Mouse (Mus musculus) gastrocnemius, adult 18-20 months (tissue): ENCODE data around the gene Dnajc7. TPM values are rescaled to one million over a fixed set of nuclear protein-coding genes. Genes with fewer than 3 reads are reported as not detected.
"Not testable (repeated sequence)": the region's sequence is repeated elsewhere in the genome, so short reads cannot be mapped to it uniquely, and the experiment has no call there.

Experiments used
- DNase-seq: peaks from one replicate; pipeline ENCODE4 v3.0.0; 2021; ENCODE audit warnings: low spot score
- total RNA-seq, 2 experiments: library from RNA; stranded (reverse); gene quantifications; 2 replicates each; pipeline ENCODE4 v1.2.3; 2021

Gene Dnajc7
- total RNA-seq, 2 experiments from 2014 or later: 81.1 to 111 TPM

DNA sequence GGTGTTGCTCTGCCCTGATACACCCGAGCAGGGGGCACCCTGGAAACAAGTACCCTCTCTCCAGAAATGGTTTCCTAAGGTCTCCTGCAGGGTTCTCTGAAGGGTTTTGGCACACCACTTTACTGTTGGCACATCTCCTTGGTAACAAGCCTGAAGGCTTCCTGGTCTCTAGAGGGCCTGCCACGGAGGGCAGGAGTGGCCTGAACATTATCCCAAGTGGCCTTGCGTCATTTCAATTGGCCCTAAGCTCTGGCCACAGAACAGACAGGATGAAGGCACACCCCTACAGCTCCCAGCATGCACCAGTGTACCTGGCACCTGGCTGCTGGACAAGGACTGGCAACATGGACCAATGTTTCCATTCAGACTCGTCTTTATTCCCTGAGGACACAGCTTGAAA, 67.1 kb downstream of the Dnajc7 start:
- DNase-seq: no peak

GRCm38 (mm10) chr11:100550101-100550500, 69.9 kb downstream of the Dnajc7 start:
- no peak for DNase-seq

GRCm38 (mm10) chr11:100549466-100549865, 70.5 kb downstream of the Dnajc7 start:
- no peak for DNase-seq

- no peak for DNase-seq
These were observed 71.8 kb downstream of the Dnajc7 start for GRCm38 (mm10) chr11:100548141-100548540.

DNA sequence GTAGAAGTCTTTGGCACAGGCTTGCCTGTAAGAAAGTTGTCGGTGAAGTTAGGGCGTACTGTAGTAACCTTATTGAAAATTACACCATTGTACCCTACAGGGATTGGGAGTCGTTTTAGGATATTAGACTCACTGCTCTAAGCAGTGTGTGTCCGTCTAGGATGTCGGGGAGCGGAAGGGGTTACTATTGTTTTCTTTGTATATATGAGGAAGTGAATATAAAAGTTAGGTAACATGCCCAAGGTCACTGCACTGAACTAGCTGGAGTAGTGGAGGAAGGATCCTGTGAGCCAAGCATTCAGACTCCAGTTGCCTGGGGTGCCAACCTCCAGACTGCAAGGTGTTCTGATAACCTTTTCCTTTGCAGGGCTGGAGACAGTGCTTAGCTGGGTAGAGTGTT, 73.0 kb downstream of the Dnajc7 start:
- no peak for DNase-seq

DNA sequence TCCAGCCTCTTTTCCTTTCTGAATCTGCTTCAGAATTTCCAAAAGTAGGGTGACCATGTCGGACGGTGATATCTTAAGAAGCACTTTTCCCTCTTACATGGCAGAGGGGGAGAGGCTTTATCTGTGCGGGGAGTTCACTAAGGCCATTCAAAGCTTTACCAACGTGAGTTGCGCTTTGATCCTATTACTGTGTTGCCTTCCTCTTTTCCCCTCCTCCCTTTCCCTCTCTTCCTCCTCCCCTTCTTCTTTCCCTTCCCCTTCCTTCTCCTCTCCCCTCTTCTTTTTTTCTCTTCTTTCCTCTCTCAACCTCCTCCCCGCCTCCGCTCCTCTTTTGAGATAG, 74.3 kb downstream of the Dnajc7 start:
- DNase-seq: no peak

DNA sequence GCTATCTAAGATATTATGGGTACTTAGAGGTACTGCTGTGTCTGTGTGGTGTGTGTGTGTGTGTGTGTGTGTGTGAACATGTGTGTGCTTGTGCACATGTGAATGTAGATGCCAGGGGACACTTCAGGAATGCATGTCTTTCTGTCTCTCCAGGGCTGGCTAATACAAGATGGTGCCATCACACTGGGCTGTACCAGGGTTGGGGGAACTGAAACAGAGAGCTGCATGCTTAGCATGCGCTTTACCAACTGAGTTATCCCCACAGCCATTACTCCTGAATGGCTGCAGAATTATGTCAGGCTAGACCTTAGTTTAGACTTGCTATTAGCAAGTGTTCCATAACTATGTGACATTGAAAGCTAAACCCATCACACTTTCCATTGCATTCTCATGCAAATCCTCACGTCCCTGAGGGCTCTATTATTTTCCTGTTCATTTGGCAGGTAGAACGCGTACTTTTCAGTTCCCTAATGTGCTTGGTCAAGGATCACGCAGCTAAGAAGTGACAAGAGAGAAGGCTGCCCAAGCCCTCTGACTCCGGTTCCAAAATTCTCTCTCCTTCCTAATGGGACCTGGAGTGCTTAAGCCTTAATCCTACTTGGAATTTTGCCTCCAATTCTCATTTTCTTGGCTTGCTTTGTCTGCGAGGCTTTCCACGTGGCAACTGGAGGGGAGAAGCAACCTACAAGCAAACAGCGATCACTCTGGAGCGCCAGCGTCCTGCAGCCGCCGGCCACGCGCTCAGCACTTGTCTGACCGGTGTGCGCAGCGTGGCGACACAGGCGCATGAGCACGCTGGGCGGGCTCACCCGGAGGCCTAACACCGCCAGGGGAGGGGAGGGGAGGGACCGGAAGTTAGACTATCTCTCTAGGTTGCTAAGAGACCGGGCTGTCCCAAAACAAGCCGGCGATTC, 74.9 kb downstream of the Dnajc7 start, which contains the start of gene Ttc25:
Gene Ttc25 (plus strand): TSS at position 776 of the 914 bp plus-strand sequence.
- DNase-seq: peak; percentile 90

DNA sequence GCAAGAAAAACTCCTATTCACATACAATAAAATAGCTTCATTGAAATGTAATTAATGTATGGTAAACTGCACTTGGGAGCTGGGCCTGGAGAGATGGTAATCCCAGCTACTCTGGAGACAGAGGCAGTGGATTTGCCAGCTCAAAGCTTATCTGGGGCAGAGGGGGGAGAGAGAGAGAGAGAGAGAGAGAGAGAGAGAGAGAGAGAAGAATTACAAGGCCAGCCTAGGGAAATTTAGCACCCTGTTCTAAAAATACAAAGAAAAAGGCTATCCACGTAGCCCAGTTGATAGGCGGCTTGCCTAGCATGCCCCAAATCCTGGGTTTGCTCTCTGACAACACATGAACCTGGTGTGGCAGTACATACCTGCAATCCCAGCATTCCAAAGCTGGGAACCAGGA, 78.4 kb downstream of the Dnajc7 start:
- no peak for DNase-seq

DNA sequence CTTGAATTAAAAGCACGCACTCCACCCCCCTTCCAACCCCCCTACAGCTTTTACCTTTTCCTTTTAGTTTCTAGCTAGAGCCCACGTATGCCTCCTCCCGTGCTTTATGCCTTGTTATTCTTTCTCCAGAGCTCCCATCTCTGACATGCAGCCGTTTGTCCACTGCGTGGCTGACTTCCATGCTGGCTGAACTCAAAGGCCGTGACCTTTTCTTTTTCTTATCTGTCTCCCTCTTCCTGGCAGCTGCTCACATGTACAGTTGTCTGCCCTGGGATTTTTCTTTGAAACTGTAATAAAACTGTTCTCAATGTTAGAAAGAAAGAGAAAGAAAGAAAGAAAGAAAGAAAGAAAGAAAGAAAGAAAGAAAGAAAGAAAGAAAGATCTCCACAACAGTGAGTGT, 79.0 kb downstream of the Dnajc7 start:
- DNase-seq: no peak

GRCm38 (mm10) chr11:100536466-100536865, 83.5 kb downstream of the Dnajc7 start:
- no peak for DNase-seq

DNA sequence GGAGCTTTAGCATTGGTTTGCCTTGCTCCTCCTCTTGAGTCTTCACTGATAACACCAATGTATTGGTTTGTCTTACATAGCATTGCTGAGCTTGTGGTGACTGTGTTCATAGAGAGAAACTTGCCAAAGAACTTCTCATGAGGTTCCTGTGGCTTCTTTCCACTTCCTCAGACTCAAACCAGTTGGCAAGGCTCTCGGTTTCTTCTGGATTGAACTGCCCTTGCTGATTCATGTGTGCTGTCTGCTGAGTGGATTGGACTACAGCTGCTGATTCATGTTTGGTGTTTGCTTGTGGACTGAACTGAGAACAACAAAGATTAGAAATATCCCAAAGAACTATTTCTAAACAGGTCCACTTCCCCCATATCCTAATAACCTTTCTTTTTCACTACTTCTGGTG, 84.0 kb downstream of the Dnajc7 start:
- DNase-seq: no peak

DNA sequence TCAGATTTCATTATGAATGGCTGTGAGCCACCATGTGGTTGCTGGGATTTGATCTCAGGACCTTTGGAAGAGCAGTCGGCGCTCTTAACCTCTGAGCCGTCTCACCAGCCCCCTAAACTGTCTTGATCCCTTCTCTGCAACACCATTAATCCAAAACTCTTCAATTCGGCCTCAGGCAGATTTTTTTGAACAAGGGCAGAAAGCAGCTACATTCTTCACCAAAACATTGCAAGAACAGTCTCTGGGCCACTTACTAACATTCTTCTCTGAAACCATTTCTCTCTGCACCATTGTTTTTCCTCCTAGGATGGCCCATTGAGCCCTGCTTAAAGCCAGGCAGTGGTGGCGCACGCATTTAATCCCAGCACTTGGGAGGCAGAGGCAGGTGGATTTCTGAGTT, 85.1 kb downstream of the Dnajc7 start:
- DNase-seq: not testable (repeated sequence)

- DNase-seq: not testable (repeated sequence)
These were observed 85.6 kb downstream of the Dnajc7 start for GRCm38 (mm10) chr11:100534411-100534810.

DNA sequence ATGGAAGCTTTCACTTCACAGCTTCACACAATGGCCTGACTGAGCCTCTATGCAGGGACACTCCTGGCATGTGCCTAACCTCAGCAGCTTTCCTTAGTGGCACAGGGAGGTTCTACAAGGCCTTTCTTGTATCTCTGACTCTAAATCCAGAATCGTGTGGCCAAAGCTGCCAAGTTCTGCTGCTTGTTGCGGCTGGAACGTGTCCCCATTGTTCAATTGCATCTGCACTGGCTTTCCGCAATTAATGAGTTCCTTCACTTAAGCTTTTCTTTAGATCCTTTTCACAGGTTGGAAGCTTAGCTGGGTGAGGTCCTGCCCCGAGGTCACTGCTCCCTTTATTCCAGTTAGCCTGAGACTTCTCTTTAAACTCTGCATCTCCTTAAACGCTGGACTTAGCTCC, 86.1 kb downstream of the Dnajc7 start:
- no peak for DNase-seq

Other genes starting within 250 kb of the Dnajc7 start
- gene Jup, start 222.4 kb downstream of the Dnajc7 start, total RNA-seq: 10 to 100 TPM; 73.4 to 81.3 TPM
- gene P3h4, start 205.3 kb downstream of the Dnajc7 start, total RNA-seq: 1 to 10 TPM; 1.6 to 3.2 TPM
- 1 to 10 TPM; 1.9 to 2.6 TPM for gene Fkbp10, start 204.5 kb downstream of the Dnajc7 start, total RNA-seq
- 1 to 10 TPM; 7.7 to 8.3 TPM for gene Nt5c3b, start 178.4 kb downstream of the Dnajc7 start, total RNA-seq
- gene Klhl10, start 178.3 kb downstream of the Dnajc7 start, total RNA-seq: under 1 TPM; 0.25 to 0.28 TPM
- 1 to 10 TPM; 2.7 to 4.2 TPM for gene Klhl11, start 147.4 kb downstream of the Dnajc7 start, total RNA-seq
- 10 to 100 TPM in 1 of 2 experiments, 1 to 10 TPM in 1; 9.5 to 12.2 TPM for gene Acly, start 92.2 kb downstream of the Dnajc7 start, total RNA-seq
- gene Ttc25, start 74.6 kb downstream of the Dnajc7 start, total RNA-seq: under 1 TPM; 0.33 to 0.48 TPM
- gene Cnp, start 45.3 kb downstream of the Dnajc7 start, total RNA-seq: 1 to 10 TPM; 3.8 to 5.0 TPM
- gene Nkiras2, start 924 bp downstream of the Dnajc7 start, total RNA-seq: 10 to 100 TPM; 16.6 to 17.4 TPM
- gene Zfp385c, start 72.3 kb upstream of the Dnajc7 start, total RNA-seq: under 1 TPM; 0.28 to 0.41 TPM
- gene Dhx58, start 84.1 kb upstream of the Dnajc7 start, total RNA-seq: under 1 TPM; 0.16 to 0.21 TPM
- gene Kat2a, start 92.3 kb upstream of the Dnajc7 start, total RNA-seq: 10 to 100 TPM; 10.1 to 11.1 TPM
- not detected for gene Hspb9, start 93.7 kb upstream of the Dnajc7 start, total RNA-seq
- 10 to 100 TPM; 40.3 to 42.7 TPM for gene Rab5c, start 118.0 kb upstream of the Dnajc7 start, total RNA-seq
- not detected for gene Kcnh4, start 139.8 kb upstream of the Dnajc7 start, total RNA-seq
- gene Hcrt, start 142.8 kb upstream of the Dnajc7 start, total RNA-seq: not detected
- gene Ghdc, start 150.8 kb upstream of the Dnajc7 start, total RNA-seq: 1 to 10 TPM; 5.2 to 5.7 TPM
- 100 to 1,000 TPM; 125 to 170 TPM for gene Stat5b, start 230.6 kb upstream of the Dnajc7 start, total RNA-seq
- 10 to 100 TPM; 11.3 to 13.3 TPM for gene Stat5a, start 239.2 kb upstream of the Dnajc7 start, total RNA-seq